Mouse (Mus musculus) cerebellum, adult 2 months (tissue): ENCODE data around the gene Fas. TPM values are rescaled to one million over a fixed set of nuclear protein-coding genes. Genes with fewer than 3 reads are reported as not detected.

Source experiments
- DNase-seq, 2 experiments: peaks; one replicate each; pipeline ENCODE4 v3.0.0; 2021
- H3K27ac ChIP-seq: fragments of 200-500 bp; 2 replicates; pipeline ENCODE4 v1.5.1; 2012; ENCODE audit warnings: low read length, control low read depth, inconsistent platforms; ENCODE audit not compliant: insufficient read depth
- H3K27me3 ChIP-seq: fragments of 200-500 bp; 2 replicates; pipeline ENCODE4 v1.6.1; 2012; ENCODE audit warnings: inconsistent platforms, mild to moderate bottlenecking, low read length, moderate library complexity; ENCODE audit not compliant: control insufficient read depth, insufficient read depth
- H3K4me1 ChIP-seq: fragments of 200-500 bp; 2 replicates; pipeline ENCODE4 v1.6.1; 2011; ENCODE audit warnings: low read length; ENCODE audit not compliant: control insufficient read depth, insufficient read depth
- H3K4me3 ChIP-seq: fragments of 200-500 bp; replicated peaks from 2 replicates; pipeline ENCODE3; 2011; ENCODE audit warnings: mild to moderate bottlenecking, low read depth, low read length, control low read depth; ENCODE audit not compliant: insufficient read depth
- CTCF ChIP-seq: fragments of 200-500 bp; IDR thresholded peaks from 2 replicates; pipeline ENCODE4 v1.5.1; 2011; ENCODE audit warnings: low read depth, mild to moderate bottlenecking, control low read depth, low read length, moderate library complexity, borderline replicate concordance; ENCODE audit not compliant: insufficient read depth
- POLR2A ChIP-seq: fragments of 200-500 bp; IDR thresholded peaks from 2 replicates; pipeline ENCODE4 v1.6.1; 2011; ENCODE audit warnings: low read length, control low read depth, borderline replicate concordance; ENCODE audit not compliant: insufficient read depth
- WGBS: fragments of 180-500 bp; shearing (Covaris S2); methylation state at CpG from one replicate; pipeline ENCODE4 v1.1.7; 2018; 5-methylcytosine and 5-hydroxymethylcytosine counted together
- polyA plus RNA-seq: library from polyadenylated mRNA; depleted of rRNA; stranded (reverse); fragments of >200 nt; gene quantifications from 2 replicates; pipeline ENCODE4 v1.2.3, GENCODE M21; 2012

Fas gene
- polyA plus RNA-seq, 1 experiment, result 1.8 TPM

DNA sequence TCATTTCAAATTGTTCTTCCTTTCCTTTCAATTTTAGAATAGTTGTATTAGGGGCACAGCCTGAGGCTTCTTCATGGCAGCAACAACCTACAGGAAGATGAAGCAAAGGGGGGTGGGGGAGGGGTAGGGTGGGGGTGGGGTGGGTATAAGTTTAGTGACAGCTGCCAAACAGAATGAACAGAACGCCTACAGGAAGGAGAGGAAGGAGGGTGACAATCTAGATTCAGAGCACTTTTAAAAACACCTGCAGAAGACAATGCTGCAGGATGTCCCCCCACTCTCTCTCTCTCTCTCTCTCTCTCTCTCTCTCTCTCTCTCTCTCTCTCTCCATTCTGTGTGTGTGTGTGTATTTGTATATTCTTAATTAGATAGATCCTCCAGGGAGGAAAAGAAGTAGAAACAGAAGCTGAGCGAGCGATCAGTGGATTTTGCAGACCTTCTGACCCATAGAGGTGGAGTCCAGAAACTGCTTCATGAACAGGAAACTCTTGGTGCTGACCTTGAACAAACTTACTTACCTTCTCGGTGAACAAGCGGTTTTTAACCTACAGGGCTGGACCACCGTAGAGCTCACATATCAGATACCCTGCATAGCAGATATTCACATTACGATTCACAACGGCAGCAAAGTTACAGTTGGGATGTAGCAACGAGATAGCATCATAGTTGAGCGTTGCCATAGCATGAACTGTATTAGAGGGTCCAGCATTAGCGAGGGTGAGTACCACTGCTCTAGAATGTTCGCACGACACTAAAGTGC is 2.6 kb upstream of the Fas start:
- Histone ChIP-seq H3K27ac (no peak overlapping the region), H3K27me3 (no peaks in the 10 kb centered on the region; the same call in 1 of the 2 replicates), H3K4me1 (no peaks in the 10 kb centered on the region; the same call in 1 of the 2 replicates), H3K4me3 (no peak overlapping the region)
- 82% methylated on average over 13 of the region's 13 CpGs for WGBS
- no peak for DNase-seq
- no peak for TF ChIP-seq POLR2A
- no peak for TF ChIP-seq CTCF

DNA sequence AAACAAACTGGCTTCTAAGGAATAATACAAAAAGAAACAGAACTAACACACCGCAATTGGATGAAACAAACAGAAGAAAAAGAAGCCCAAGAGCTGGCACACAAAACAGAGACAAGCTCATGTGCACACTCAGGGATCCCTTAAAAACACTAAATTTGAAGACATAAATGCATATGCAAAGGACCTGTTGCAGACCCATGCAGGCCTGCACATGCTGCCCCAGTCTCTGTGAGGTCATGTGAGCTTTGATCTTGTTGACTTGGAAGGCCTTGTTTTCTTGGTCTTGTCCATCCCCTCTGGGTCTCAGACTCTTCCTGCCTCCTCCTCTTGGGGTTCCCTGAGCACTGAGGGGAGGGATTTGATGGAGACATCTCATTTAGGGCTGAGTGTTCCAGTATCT is 1.8 kb upstream of the Fas start:
- no peaks in the 10 kb centered on the region; the same call in 1 of the 2 replicates for H3K27me3 ChIP-seq
- H3K4me1 ChIP-seq, result no peaks in the 10 kb centered on the region; the same call in 1 of the 2 replicates
- 95% methylated on average over 1 of the region's 1 CpGs for WGBS
- no peak overlapping the region for H3K27ac ChIP-seq
- no peak overlapping the region for H3K4me3 ChIP-seq
- TF ChIP-seq CTCF, result no peak
- TF ChIP-seq POLR2A, result no peak
- no peak for DNase-seq

DNA sequence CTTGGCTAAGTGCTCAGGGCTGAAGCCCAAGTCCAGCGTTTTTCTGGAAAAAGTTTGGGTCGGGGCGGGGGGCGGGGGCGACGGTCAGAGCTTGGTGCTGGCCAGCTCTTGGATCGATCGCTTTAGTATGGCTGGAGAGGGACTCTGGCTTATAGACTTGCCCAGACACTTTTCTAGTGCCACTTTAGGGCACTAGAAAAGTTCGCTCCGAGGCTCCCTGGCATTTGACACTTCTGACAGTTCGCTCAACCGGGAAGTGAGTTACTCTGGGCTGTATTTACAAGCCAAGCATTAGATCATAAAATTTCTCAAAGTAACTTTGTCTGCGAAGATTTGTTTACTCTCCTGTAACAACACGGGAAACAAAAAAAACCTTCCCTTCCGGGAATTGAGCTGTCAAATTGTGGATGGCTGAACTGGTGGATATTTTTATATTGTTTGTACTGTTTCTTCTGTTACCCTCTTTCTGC is 441 bp downstream of the Fas start:
- WGBS, result 5% methylated on average over 15 of the region's 15 CpGs
- no peak for TF ChIP-seq POLR2A
- TF ChIP-seq CTCF, result no peak
- Histone ChIP-seq H3K4me1 (no peaks in the 10 kb centered on the region; the same call in 1 of the 2 replicates), H3K27me3 (no peaks in the 10 kb centered on the region; the same call in 1 of the 2 replicates), H3K27ac (no peak overlapping the region), H3K4me3 (peak overlapping the region; percentile 46)
- DNase-seq, result no peak

DNA sequence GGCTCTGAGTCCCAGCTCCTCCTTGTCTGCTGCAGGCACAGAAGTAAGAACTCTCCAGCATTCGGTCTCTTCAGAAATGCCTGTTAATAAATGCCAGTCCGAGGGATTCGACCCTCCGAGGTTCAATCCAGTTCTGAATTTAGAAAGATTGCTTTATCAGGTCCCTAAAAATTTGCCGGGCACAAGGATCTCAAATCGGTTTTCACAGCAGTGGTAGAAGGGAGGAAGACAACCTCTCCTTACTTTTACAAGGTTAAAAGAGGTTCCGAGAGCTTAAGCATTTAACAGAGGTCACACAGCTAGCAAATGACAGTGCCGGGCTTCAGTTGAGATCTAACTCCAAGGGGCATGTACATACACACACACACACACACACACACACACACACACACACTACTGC is 913 bp downstream of the Fas start:
- Histone ChIP-seq H3K4me1 (no peaks in the 10 kb centered on the region; the same call in 1 of the 2 replicates), H3K4me3 (no peak overlapping the region), H3K27ac (no peak overlapping the region), H3K27me3 (no peaks in the 10 kb centered on the region; the same call in 1 of the 2 replicates)
- no peak for TF ChIP-seq CTCF
- no peak for TF ChIP-seq POLR2A
- no peak for DNase-seq
- WGBS, result 50% methylated on average over 8 of the region's 8 CpGs

DNA sequence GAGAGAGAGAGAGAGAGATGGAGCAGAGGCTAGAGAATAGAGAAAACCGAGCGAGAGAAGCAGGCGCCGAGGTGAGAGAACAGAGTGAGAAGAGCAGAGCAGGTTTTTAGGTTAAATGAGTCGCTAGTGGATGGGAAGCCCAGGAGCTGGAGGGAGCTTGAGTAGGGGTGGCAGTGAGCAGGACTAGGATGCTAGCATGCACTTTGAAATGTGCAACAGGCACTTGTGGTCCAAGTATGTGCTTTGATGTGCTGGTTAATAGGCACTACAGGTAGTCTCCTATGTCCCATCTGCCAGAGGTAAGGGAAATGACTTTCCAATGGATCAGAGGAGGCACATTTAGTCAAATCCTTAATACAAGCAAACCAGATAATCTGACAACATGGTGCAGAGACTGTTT is 1.5 kb downstream of the Fas start:
- no peaks in the 10 kb centered on the region; the same call in 1 of the 2 replicates for H3K27me3 ChIP-seq
- H3K4me3 ChIP-seq, result no peak overlapping the region
- 81% methylated on average over 5 of the region's 5 CpGs for whole genome bisulfite sequencing
- DNase-seq, result no peak
- no peaks in the 10 kb centered on the region; the same call in 1 of the 2 replicates for H3K4me1 ChIP-seq
- TF ChIP-seq POLR2A, result no peak
- no peak for TF ChIP-seq CTCF
- no peak overlapping the region for H3K27ac ChIP-seq

DNA sequence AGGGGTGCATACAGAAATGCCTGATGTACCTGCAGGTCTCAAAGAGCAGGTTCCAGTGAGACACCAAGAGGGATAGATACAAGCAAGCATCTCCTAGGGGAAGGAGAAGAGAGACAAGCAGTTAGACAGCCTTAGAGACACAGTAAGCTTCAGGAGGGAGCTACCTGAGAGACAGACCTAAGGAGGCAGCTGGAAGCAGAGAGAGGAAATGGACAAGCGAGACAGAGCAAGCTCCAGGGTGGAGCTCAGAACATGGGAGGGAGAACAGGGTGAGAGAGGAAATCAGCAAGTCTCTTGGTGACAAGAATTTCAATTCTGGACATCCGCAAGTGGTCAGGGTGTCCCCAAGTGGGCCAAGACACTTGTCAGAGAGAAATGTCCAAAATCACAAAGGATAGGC is 2.2 kb downstream of the Fas start:
- no peak for DNase-seq
- Histone ChIP-seq H3K27me3 (no peaks in the 10 kb centered on the region; the same call in 1 of the 2 replicates), H3K27ac (no peak overlapping the region), H3K4me3 (no peak overlapping the region), H3K4me1 (no peaks in the 10 kb centered on the region; the same call in 1 of the 2 replicates)
- no peak for TF ChIP-seq POLR2A
- 78% methylated on average over 2 of the region's 2 CpGs for WGBS

DNA sequence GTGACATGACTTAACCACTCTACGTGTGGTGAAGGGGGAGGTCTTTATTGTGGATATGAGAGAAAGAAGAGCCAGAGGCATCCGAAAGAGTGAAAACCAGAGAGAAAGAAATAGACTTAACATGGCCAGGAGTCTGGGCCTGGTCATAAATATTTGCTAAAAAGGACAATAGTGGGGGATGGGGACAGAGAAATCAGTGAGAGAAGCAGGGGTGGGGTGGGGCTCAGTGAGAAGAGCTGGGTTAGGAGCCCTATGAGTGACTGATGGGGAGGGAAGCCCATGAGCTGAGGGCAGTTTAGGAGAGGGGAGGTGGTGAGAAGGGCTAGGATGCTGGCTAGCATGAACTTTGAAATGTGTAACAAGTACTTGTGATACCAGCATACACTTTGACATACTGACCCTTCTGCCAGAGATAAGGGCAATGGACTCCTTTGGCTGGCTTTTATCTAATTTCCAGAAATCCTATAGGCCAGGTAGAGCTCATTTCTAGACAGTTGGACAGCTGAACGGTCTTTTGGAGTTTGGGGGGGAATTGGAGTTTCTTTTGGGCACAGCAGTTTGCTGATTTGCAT is 3.0 kb downstream of the Fas start:
- DNase-seq, result no peak
- WGBS, result 83% methylated on average over 3 of the region's 3 CpGs
- H3K4me1 ChIP-seq, result no peaks in the 10 kb centered on the region; the same call in 1 of the 2 replicates
- H3K4me3 ChIP-seq, result no peak overlapping the region
- TF ChIP-seq CTCF (no peak), POLR2A (no peak)
- no peak overlapping the region for H3K27ac ChIP-seq
- no peaks in the 10 kb centered on the region; the same call in 1 of the 2 replicates for H3K27me3 ChIP-seq

DNA sequence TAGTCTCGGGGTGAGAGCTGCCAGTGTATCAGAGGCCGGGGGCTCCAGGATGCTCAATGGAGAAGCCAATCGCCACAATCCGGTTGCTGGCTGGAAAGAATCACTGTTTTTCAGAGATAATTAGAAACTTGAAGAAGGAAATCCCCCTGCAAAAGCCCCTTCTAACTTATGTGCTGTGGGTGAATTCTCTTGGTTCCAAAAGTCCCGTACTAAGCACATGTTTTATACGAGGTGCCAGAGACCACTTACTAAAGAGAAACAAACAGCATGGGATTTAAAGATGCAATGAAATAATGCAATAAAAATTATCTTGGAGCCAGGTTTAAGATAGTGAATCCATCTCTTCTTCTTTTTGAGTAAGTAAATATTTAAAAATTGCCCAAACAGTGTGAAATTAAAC is 5.0 kb downstream of the Fas start:
- no peak for DNase-seq
- 80% methylated on average over 6 of the region's 6 CpGs for WGBS
- TF ChIP-seq CTCF, result no peak
- no peak for TF ChIP-seq POLR2A
- no peaks in the 10 kb centered on the region; the same call in 1 of the 2 replicates for H3K4me1 ChIP-seq
- H3K27me3 ChIP-seq, result no peaks in the 10 kb centered on the region; the same call in 1 of the 2 replicates
- no peak overlapping the region for H3K4me3 ChIP-seq
- no peak overlapping the region for H3K27ac ChIP-seq
